Mouse (Mus musculus) midbrain, postnatal 0 days (tissue): ENCODE results near the gene Mab21l1. TPM values are rescaled to one million over a fixed set of nuclear protein-coding genes. Genes with fewer than 3 reads are reported as not detected.

Experiments used
- ATAC-seq: fragments of 200-750 bp; cut with Nextera tagmentation; 2 replicates; pipeline ENCODE4 v1.8.0; 2017; ENCODE audit warnings: moderate number of reproducible peaks, mild to moderate bottlenecking, moderate TSS enrichment, moderate library complexity; ENCODE audit not compliant: low FRiP score
- DNase-seq: peaks from one replicate; pipeline ENCODE4 v3.0.0-alpha.2; 2015; ENCODE audit warnings: low spot score
- H3K27ac ChIP-seq: fragments of 300-500 bp; sonication (generic); 2 replicates; pipeline ENCODE4 v1.5.1; 2014; ENCODE audit warnings: low read depth, mild to moderate bottlenecking, low read length, mixed read lengths
- H3K27me3 ChIP-seq: fragments of 300-500 bp; sonication (generic); 2 replicates; pipeline ENCODE4 v1.6.1; 2014; ENCODE audit warnings: low read length, control low read depth, mixed read lengths; ENCODE audit not compliant: insufficient read depth
- H3K36me3 ChIP-seq: fragments of 300-500 bp; sonication (generic); 2 replicates; pipeline ENCODE4 v1.6.1; 2014; ENCODE audit warnings: low read length, control low read depth, mixed read lengths; ENCODE audit not compliant: insufficient read depth
- H3K4me1 ChIP-seq: fragments of 300-500 bp; sonication (generic); 2 replicates; pipeline ENCODE4 v1.6.1; 2014; ENCODE audit warnings: mild to moderate bottlenecking, control low read depth, antibody characterized with exemption, low read length, mixed read lengths; ENCODE audit not compliant: insufficient read depth
- H3K4me2 ChIP-seq: fragments of 300-500 bp; sonication (generic); 2 replicates; pipeline ENCODE4 v1.6.1; 2014; ENCODE audit warnings: low read depth, mild to moderate bottlenecking, low read length, mixed read lengths; ENCODE audit not compliant: poor library complexity, severe bottlenecking
- H3K4me3 ChIP-seq: fragments of 300-500 bp; sonication (generic); 2 replicates; pipeline ENCODE4 v1.5.1; 2014; ENCODE audit warnings: low read depth, mild to moderate bottlenecking, low read length, moderate library complexity
- H3K9ac ChIP-seq: fragments of 300-500 bp; sonication (generic); replicated peaks from 2 replicates; pipeline ENCODE4 v1.6.1; 2014; ENCODE audit warnings: mild to moderate bottlenecking, low read length, moderate library complexity, mixed read lengths; ENCODE audit not compliant: poor library complexity, severe bottlenecking
- H3K9me3 ChIP-seq: fragments of 300-500 bp; sonication (generic); 2 replicates; pipeline ENCODE4 v1.6.1; 2016; ENCODE audit warnings: low read length, control low read depth
- CTCF ChIP-seq: IDR thresholded peaks from 2 replicates; pipeline ENCODE4 v1.5.1; 2016; ENCODE audit warnings: antibody characterized with exemption, mild to moderate bottlenecking
- WGBS: fragments of 180-500 bp; shearing (Covaris S2); extraction: QIAGEN DNeasy Blood & Tissue Kit; methylation state at CpG from one replicate; pipeline ENCODE4 v1.1.7; 2014; 5-methylcytosine and 5-hydroxymethylcytosine counted together
- polyA plus RNA-seq: library from polyadenylated mRNA; unstranded; fragments of >200 nt; fragmentation: Nextera tagmentation; extraction: Ambion mirVana; gene quantifications from 2 replicates; pipeline ENCODE4 v1.2.1, GENCODE M21; 2015
- total RNA-seq: library from RNA; depleted of rRNA; stranded (reverse); fragments of >200 nt; gene quantifications from 2 replicates; pipeline ENCODE4 v1.2.3, GENCODE M21; 2014

Mab21l1 gene
- total and polyA plus RNA-seq, 2 experiments from 2014 or later, result 131 to 151 TPM

GRCm38 (mm10) chr3:55785266-55785980 lies 3.1 kb downstream of the Mab21l1 start:
- no peaks in the 10 kb centered on the region for H3K27me3 ChIP-seq
- H3K9ac ChIP-seq, result peak overlapping the region; percentile 92
- peaks cover 14% of the 10 kb centered on the region; the same call in 1 of the 2 replicates for H3K4me1 ChIP-seq
- TF ChIP-seq CTCF, result no peak
- H3K4me3 ChIP-seq, result peak overlapping the region; percentile 49
- no peaks in the 10 kb centered on the region for H3K9me3 ChIP-seq
- H3K27ac ChIP-seq, result peak overlapping the region; percentile 93
- H3K36me3 ChIP-seq, result no peaks in the 10 kb centered on the region
- peak overlapping the region; percentile 83 for H3K4me2 ChIP-seq
- DNase-seq (peak; percentile 53), ATAC-seq (no peak)
- 30% methylated on average over 4 of the region's 4 CpGs for WGBS

- no peaks in the 10 kb centered on the region for H3K36me3 ChIP-seq
- no peak for ATAC-seq
- no peak for TF ChIP-seq CTCF
- no peak for DNase-seq
- H3K27me3 ChIP-seq, result no peaks in the 10 kb centered on the region
- H3K4me1 ChIP-seq, result peaks cover 10% of the 10 kb centered on the region; the same call in 1 of the 2 replicates
- H3K4me3 ChIP-seq, result peak overlapping the region; percentile 49
- peak overlapping the region; percentile 83 for H3K4me2 ChIP-seq
- H3K27ac ChIP-seq, result peak overlapping the region; percentile 93
- H3K9ac ChIP-seq, result peak overlapping the region; percentile 92
- H3K9me3 ChIP-seq, result no peaks in the 10 kb centered on the region
- WGBS, result 23% methylated on average over 3 of the region's 3 CpGs
Observed at GRCm38 (mm10) chr3:55785981-55786725, 3.8 kb downstream of the Mab21l1 start.

- H3K27ac ChIP-seq, result peak overlapping the region; percentile 93
- DNase-seq, result peak; percentile 63
- H3K4me2 ChIP-seq, result peak overlapping the region; percentile 83
- ATAC-seq, result no peak
- peak overlapping the region; percentile 49 for H3K4me3 ChIP-seq
- H3K27me3 ChIP-seq, result no peaks in the 10 kb centered on the region
- H3K9me3 ChIP-seq, result no peaks in the 10 kb centered on the region
- peaks cover 10% of the 10 kb centered on the region; the same call in 1 of the 2 replicates for H3K4me1 ChIP-seq
- 17% methylated on average over 17 of the region's 17 CpGs for WGBS
- TF ChIP-seq CTCF, result no peak
- peak overlapping the region; percentile 92 for H3K9ac ChIP-seq
- H3K36me3 ChIP-seq, result no peaks in the 10 kb centered on the region
Observed at GRCm38 (mm10) chr3:55786835-55787486, 4.7 kb downstream of the Mab21l1 start.

GRCm38 (mm10) chr3:55787487-55788213 lies 5.3 kb downstream of the Mab21l1 start:
- Histone ChIP-seq H3K4me3 (peak overlapping the region; percentile 49), H3K9me3 (no peaks in the 10 kb centered on the region), H3K27me3 (no peaks in the 10 kb centered on the region), H3K4me1 (peaks cover 10% of the 10 kb centered on the region; the same call in 1 of the 2 replicates), H3K27ac (peak overlapping the region; percentile 93), H3K9ac (peak overlapping the region; percentile 92), H3K36me3 (no peaks in the 10 kb centered on the region), H3K4me2 (peak overlapping the region; percentile 83)
- peak; percentile 39; the same call in 1 of the 2 replicates for ATAC-seq
- 5% methylated on average over 47 of the region's 54 CpGs for WGBS
- TF ChIP-seq CTCF, result no peak
- peak; percentile 74 for DNase-seq

- Histone ChIP-seq H3K9ac (peak overlapping the region; percentile 92; the same call in 1 of the 2 replicates), H3K4me1 (peaks cover 10% of the 10 kb centered on the region; the same call in 1 of the 2 replicates), H3K36me3 (no peaks in the 10 kb centered on the region), H3K4me2 (peak overlapping the region; percentile 83), H3K27ac (peak overlapping the region; percentile 93), H3K4me3 (peak overlapping the region; percentile 49), H3K9me3 (no peaks in the 10 kb centered on the region), H3K27me3 (no peaks in the 10 kb centered on the region)
- ATAC-seq, result no peak
- WGBS, result 20% methylated on average over 4 of the region's 4 CpGs
- no peak for TF ChIP-seq CTCF
- DNase-seq, result no peak
Observed at GRCm38 (mm10) chr3:55788214-55788586, 5.9 kb downstream of the Mab21l1 start.
